In genomic region chr4:140821988-140822387, GRCm38 (mm10) we compare ENCODE assay signal across 8 mouse cellular contexts. TPM values are rescaled to one million over a fixed set of nuclear protein-coding genes. Genes with fewer than 3 reads are reported as not detected.
DNase-seq lines count a peak whose midpoint lies in the region; ATAC-seq and TF ChIP-seq lines count a peak whose summit lies in the region.
"Had no signal": no experiment of that assay in that cellular context is flagged by ENCODE, and none has a peak within 500 bp of the region (broad histone marks: within the 10 kb centered on the region; RNA-seq: fewer than 3 reads in every experiment).

No protein-coding gene starts in this region.

- H3K4me3 ChIP-seq in liver, adult 2 months (ENCODE audit: insufficient read depth, low read depth, low read length), result no peak overlapping the region
- H3K4me3 ChIP-seq in liver, embryonic 12.5 days, result no peak overlapping the region
- no peak overlapping the region for H3K4me3 ChIP-seq in lung, embryonic 14.5 days (ENCODE audit: low read depth, low read length)

- TF ChIP-seq POLR2A in liver, adult 2 months (IDR thresholded peaks at IDR 0.05; ENCODE audit: extremely low read depth, insufficient read depth, low read length), result no peak

- no peaks in the 10 kb centered on the region for H3K79me2 ChIP-seq in liver, adult 2 months (ENCODE audit: control insufficient read depth, insufficient read depth, low read length)

- no peak; the same call in 1 of the 2 replicates for ATAC-seq in liver, embryonic 12.5 days
- ATAC-seq in lung, embryonic 14.5 days (ENCODE audit: insufficient read depth), result no peak

- H3K27me3 ChIP-seq in liver, adult 2 months (ENCODE audit: control insufficient read depth, insufficient read depth, low read length), result no peaks in the 10 kb centered on the region
- H3K27me3 ChIP-seq in liver, embryonic 12.5 days (replicated peaks), result peaks cover 29% of the 10 kb centered on the region
- H3K27me3 ChIP-seq in lung, embryonic 14.5 days (ENCODE audit: insufficient read depth, low read length), result no peaks in the 10 kb centered on the region

- peak; percentile 66 for TF ChIP-seq CTCF in liver, adult 2 months (IDR thresholded peaks at IDR 0.05; ENCODE audit: low read depth, low read length)
- TF ChIP-seq CTCF in lung, embryonic 14.5 days (IDR thresholded peaks at IDR 0.05; ENCODE audit: low read depth), result peak; percentile 58

- no peaks in the 10 kb centered on the region for H3K36me3 ChIP-seq in liver, adult 2 months (ENCODE audit: control insufficient read depth, insufficient read depth, low read length)
- no peaks in the 10 kb centered on the region for H3K36me3 ChIP-seq in liver, embryonic 12.5 days
- H3K36me3 ChIP-seq in lung, embryonic 14.5 days (ENCODE audit: insufficient read depth), result no peaks in the 10 kb centered on the region

- peak; percentile 42 for DNase-seq in liver, adult 2 months (ENCODE audit: extremely low read depth, low read depth, low spot score)
- peak; percentile 82 for DNase-seq in adrenal gland, postnatal 10 days
- peak; percentile 46 to 54 for DNase-seq in cerebellum, postnatal 36 days
- DNase-seq in layer of hippocampus, adult 11-12 months (ENCODE audit: low spot score), result peak; percentile 70
- DNase-seq in lung, embryonic 14.5 days, result peak; percentile 58
- DNase-seq in spleen, adult 18-20 months, result peak; percentile 22 to 60

- H3K4me2 ChIP-seq in liver, embryonic 12.5 days, result no peak overlapping the region
- no peak overlapping the region for H3K4me2 ChIP-seq in lung, embryonic 14.5 days

- no peaks in the 10 kb centered on the region for H3K9me3 ChIP-seq in liver, embryonic 12.5 days (replicated peaks)
- peaks cover 11% of the 10 kb centered on the region; the same call in 1 of the 2 replicates for H3K9me3 ChIP-seq in lung, embryonic 14.5 days (ENCODE audit: low read depth, low read length)

- no peak overlapping the region for H3K27ac ChIP-seq in liver, adult 2 months (replicated peaks; ENCODE audit: insufficient read depth, low read depth, low read length)
- no peak overlapping the region for H3K27ac ChIP-seq in liver, embryonic 12.5 days
- H3K27ac ChIP-seq in lung, embryonic 14.5 days (ENCODE audit: low read depth), result no peak overlapping the region
- H3K27ac ChIP-seq: macrophage had no signal

- H3K4me1 ChIP-seq in liver, adult 2 months (ENCODE audit: control insufficient read depth, insufficient read depth, low read length), result no peaks in the 10 kb centered on the region
- H3K4me1 ChIP-seq in liver, embryonic 12.5 days, result peaks cover 5% of the 10 kb centered on the region
- H3K4me1 ChIP-seq in lung, embryonic 14.5 days (ENCODE audit: insufficient read depth), result no peaks in the 10 kb centered on the region

- WGBS in liver, adult 2 months, result 72% methylated on average over 5 of the region's 5 CpGs
- 50% methylated on average over 5 of the region's 5 CpGs for WGBS in liver, embryonic 12.5 days (ENCODE audit: insufficient replicate concordance)
- 72% methylated on average over 5 of the region's 5 CpGs for WGBS in lung, embryonic 14.5 days

- no peak overlapping the region for H3K9ac ChIP-seq in liver, adult 2 months (ENCODE audit: low read depth, low read length)
- no peak overlapping the region for H3K9ac ChIP-seq in liver, embryonic 12.5 days
- no peak overlapping the region for H3K9ac ChIP-seq in lung, embryonic 14.5 days

RNA-seq across cellular contexts. Expression of gene Padi3, which starts 11.5 kb away (rescaled TPM):
- not detected in 2 replicates for total RNA-seq in liver, adult 2 months (2014; rRNA removed)
- not detected in 2 replicates for polyA plus RNA-seq in liver, adult 2 months (2012; rRNA removed)
- 0.37 and 0.47 TPM in 2 replicates for polyA plus RNA-seq in liver, embryonic 12.5 days (2016; fragmentation: Nextera tagmentation; extraction: Ambion mirVana)
- under 1 TPM in 1 of 2 experiments, not detected in 1; 0.24 TPM for total RNA-seq in adrenal gland, postnatal 10 days (2021)
- polyA plus RNA-seq in lung, embryonic 14.5 days (2014; fragmentation: Nextera tagmentation; extraction: Ambion mirVana), result 0.12 and 0.14 TPM in 2 replicates

RNA-seq across cellular contexts. Expression of gene Padi1, which starts 23.6 kb away (rescaled TPM):
- total RNA-seq in liver, adult 2 months (2014; rRNA removed), result not detected in 2 replicates
- not detected in 2 replicates for polyA plus RNA-seq in liver, adult 2 months (2012; rRNA removed)
- 0.10 TPM in 1 of 2 replicates, not detected in the other for polyA plus RNA-seq in liver, embryonic 12.5 days (2016; fragmentation: Nextera tagmentation; extraction: Ambion mirVana)
- total RNA-seq in adrenal gland, postnatal 10 days (2021), result not detected
- 0.04 and 0.11 TPM in 2 replicates for polyA plus RNA-seq in lung, embryonic 14.5 days (2014; fragmentation: Nextera tagmentation; extraction: Ambion mirVana)
- polyA plus RNA-seq: macrophage had no signal

RNA-seq across cellular contexts. Expression of gene Padi4, which starts 48.0 kb away (rescaled TPM):
- total RNA-seq in liver, adult 2 months (2014; rRNA removed), result 0.09 TPM in 1 of 2 replicates, not detected in the other
- polyA plus RNA-seq in liver, adult 2 months (2012; rRNA removed), result 0.12 and 0.20 TPM in 2 replicates
- 0.63 and 0.91 TPM in 2 replicates for polyA plus RNA-seq in liver, embryonic 12.5 days (2016; fragmentation: Nextera tagmentation; extraction: Ambion mirVana)
- total RNA-seq in adrenal gland, postnatal 10 days (2021), result 1 to 10 TPM; 1.1 to 1.2 TPM
- 1.8 and 2.1 TPM in 2 replicates for polyA plus RNA-seq in lung, embryonic 14.5 days (2014; fragmentation: Nextera tagmentation; extraction: Ambion mirVana)
